Mouse (Mus musculus): ENCODE data around the gene Tnfrsf1b.
"Not testable (repeated sequence)": the region's sequence is repeated elsewhere in the genome, so short reads cannot be mapped to it uniquely, and the experiment has no call there.

The Tnfrsf1b gene

DNA sequence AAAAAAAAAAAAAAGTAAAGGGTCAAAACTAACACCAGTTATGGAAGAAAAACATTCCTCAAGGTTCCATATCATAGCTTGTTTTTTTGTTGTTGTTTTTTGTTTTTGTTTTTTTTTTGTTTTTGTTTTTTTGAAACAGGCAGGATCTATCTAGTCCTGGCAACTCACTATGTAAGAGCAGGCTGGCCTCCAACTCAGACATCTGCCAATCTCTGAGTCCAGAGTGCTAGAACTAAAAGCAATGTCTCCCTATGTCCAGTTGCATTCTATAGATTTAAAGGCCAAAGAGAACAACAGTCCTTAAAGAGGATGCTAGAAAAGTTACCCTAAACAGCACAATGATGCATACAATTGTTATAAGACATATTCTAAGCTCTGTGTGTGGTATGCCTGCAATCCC is 58.1 kb downstream of the Tnfrsf1b start:
- DNase-seq (ENCODE audit: inconsistent ontology term): no peak

DNA sequence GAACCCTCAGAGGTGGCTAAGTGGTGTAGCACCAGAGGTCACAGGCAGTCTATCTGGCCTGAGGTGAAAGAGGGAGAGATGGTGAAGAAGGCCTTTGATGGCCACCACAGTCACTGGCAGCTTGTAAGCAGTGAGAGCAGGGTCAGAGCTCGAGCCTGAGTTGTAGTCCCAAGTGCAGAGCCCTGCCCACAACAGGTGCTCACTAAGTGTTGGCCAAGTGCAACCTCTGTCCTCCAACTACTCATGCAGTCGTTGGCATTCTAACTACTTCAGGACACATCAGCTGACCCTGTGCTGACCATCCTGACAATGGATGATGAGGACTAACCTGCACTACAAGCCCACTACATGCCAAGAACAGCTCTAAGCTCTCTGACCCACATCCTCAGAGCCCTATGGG is 59.1 kb downstream of the Tnfrsf1b start:
- DNase-seq (ENCODE audit: inconsistent ontology term): no peak

- DNase-seq (ENCODE audit: inconsistent ontology term): no peak
Measured at GRCm38 (mm10) chr4:145178918-145179549, 67.6 kb downstream of the Tnfrsf1b start.

DNA sequence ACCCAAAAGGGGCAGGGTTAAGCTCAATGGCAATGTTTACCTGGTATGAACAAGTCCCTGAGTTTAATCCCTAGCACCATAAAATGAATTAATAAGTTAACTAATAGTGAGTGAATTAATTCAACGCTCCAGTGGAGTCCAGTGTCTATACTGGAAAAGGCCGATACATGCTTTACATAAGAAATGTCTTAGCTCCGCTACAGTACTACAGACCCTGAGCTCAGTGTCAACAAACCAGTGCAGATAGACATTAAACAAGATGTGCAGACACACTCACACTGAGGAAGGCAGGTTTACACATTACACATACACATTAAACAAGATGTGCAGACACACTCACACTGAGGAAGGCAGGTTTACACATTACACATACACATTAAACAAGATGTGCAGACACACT is 81.1 kb downstream of the Tnfrsf1b start:
- DNase-seq (ENCODE audit: inconsistent ontology term): not testable (repeated sequence)

- no peak for DNase-seq (ENCODE audit: inconsistent ontology term)
Measured at GRCm38 (mm10) chr4:145164111-145164510, 82.6 kb downstream of the Tnfrsf1b start.
